Mouse (Mus musculus) hindbrain, embryonic 12.5 days (tissue): Measurements from ENCODE around the gene Nudt7. TPM values are rescaled to one million over a fixed set of nuclear protein-coding genes. Genes with fewer than 3 reads are reported as not detected.

Experiments used
- ATAC-seq: fragments of 200-750 bp; cut with Nextera tagmentation; 2 replicates; pipeline ENCODE4 v1.8.0; 2017; ENCODE audit warnings: moderate TSS enrichment; ENCODE audit not compliant: low FRiP score
- H3K27ac ChIP-seq: fragments of 300-500 bp; sonication (generic); 2 replicates; pipeline ENCODE4 v1.5.1; 2016; ENCODE audit warnings: mild to moderate bottlenecking
- H3K27me3 ChIP-seq: fragments of 300-500 bp; sonication (generic); 2 replicates; pipeline ENCODE4 v1.6.1; 2016; ENCODE audit warnings: mild to moderate bottlenecking
- H3K36me3 ChIP-seq: fragments of 300-500 bp; sonication (generic); 2 replicates; pipeline ENCODE4 v1.6.1; 2016; ENCODE audit warnings: mild to moderate bottlenecking
- H3K4me1 ChIP-seq: fragments of 300-500 bp; sonication (generic); 2 replicates; pipeline ENCODE4 v1.6.1; 2016
- H3K4me2 ChIP-seq: fragments of 300-500 bp; sonication (generic); replicated peaks from 2 replicates; pipeline ENCODE4 v1.6.1; 2016; ENCODE audit warnings: mild to moderate bottlenecking
- H3K4me3 ChIP-seq: fragments of 300-500 bp; sonication (generic); 2 replicates; pipeline ENCODE4 v1.5.1; 2016; ENCODE audit warnings: mild to moderate bottlenecking
- H3K9ac ChIP-seq: fragments of 300-500 bp; sonication (generic); 2 replicates; pipeline ENCODE4 v1.6.1; 2016; ENCODE audit warnings: mild to moderate bottlenecking, moderate library complexity
- H3K9me3 ChIP-seq: fragments of 300-500 bp; sonication (generic); replicated peaks from 2 replicates; pipeline ENCODE4 v1.6.1; 2016; ENCODE audit warnings: mild to moderate bottlenecking
- WGBS: fragments of 180-500 bp; shearing (Covaris S2); methylation state at CpG from one replicate; pipeline ENCODE4 v1.1.7; 2016; 5-methylcytosine and 5-hydroxymethylcytosine counted together
- polyA plus RNA-seq: library from polyadenylated mRNA; unstranded; fragments of >200 nt; fragmentation: Nextera tagmentation; extraction: Ambion mirVana; gene quantifications from 2 replicates; pipeline ENCODE4 v1.2.1, GENCODE M21; 2016

Gene Nudt7
- polyA plus RNA-seq, 1 experiment from 2014 or later: 10.2 TPM

DNA sequence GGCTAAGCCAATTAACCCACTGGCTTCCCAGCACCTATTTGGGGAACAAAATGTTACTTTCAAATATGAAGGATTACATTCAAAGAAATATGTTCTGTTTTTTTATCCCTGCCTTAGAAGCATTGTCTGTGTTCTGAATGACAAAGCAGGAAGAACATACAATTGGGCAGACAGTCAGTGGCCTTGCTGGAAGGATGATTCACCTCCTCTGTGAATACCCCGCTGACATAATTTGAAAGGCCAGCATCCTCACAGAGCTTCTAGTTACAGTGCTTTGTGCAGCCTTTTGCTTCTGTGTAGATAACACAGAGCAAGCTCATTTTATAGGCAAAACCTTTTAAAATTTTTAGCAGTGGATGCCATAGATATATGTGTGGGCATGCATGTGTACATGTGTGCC, 11.6 kb upstream of the Nudt7 start:
- 83% methylated on average over 1 of the region's 1 CpGs for WGBS
- no peak overlapping the region for H3K27ac ChIP-seq
- no peak for ATAC-seq
- H3K9me3 ChIP-seq: no peaks in the 10 kb centered on the region
- H3K36me3 ChIP-seq: no peaks in the 10 kb centered on the region
- no peak overlapping the region for H3K4me3 ChIP-seq
- H3K4me1 ChIP-seq: no peaks in the 10 kb centered on the region
- no peaks in the 10 kb centered on the region for H3K27me3 ChIP-seq
- H3K4me2 ChIP-seq: no peak overlapping the region
- no peak overlapping the region for H3K9ac ChIP-seq

DNA sequence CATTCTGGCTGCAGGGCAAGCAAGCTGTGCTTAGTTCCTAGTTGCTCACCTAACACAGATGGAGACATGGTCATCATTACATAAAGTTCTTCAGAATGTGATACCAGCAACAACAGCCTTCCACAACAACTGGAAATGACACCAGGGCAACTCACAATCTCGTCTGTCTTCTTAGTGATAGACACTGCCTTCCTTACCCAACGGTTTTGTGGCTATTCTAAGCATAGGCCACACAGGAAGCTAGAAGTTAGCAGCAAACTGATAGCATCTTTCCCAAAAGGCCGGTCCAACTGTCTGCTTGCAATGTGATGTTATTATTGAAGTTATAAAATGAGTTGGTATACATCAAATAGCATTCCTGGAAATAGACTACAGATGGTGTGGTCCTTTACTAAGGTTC, 9.7 kb upstream of the Nudt7 start:
- Histone ChIP-seq H3K27me3 (no peaks in the 10 kb centered on the region), H3K4me3 (no peak overlapping the region), H3K4me1 (no peaks in the 10 kb centered on the region), H3K9me3 (no peaks in the 10 kb centered on the region), H3K36me3 (no peaks in the 10 kb centered on the region), H3K4me2 (no peak overlapping the region), H3K9ac (no peak overlapping the region), H3K27ac (no peak overlapping the region)
- 70% methylated on average over 3 of the region's 3 CpGs for WGBS
- ATAC-seq: no peak

DNA sequence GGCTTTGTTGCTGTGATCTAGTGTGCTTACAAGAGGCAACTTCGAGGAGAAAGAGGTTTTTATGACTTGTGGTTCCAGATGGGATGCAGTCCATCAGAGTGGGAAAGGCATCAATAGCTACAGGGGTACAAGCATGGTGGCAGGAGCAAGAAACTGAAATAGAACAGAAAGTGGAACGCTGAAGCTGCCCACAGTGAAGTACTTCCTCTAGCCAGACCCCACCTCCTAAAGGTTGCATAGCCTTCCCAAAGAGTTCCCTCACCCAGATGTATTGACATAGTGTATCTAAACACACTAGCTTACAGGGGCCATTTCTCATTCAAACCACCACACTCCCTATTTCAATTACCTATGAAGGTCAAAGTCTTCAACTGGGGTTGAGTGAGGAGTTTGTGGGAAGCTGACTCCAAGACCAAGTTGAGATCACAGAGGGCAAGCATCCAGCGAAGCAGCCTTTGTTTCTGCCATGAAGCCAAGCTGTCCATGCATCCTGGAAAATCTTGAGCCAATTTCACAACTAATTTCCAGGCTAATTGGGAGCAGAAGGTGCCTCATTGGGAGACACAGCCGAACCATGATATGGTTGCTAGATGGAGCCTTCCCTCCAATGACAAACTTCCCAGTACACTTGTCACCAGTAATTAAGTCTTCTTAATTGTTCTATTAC, 9.1 kb upstream of the Nudt7 start:
- H3K9me3 ChIP-seq: no peaks in the 10 kb centered on the region
- H3K27ac ChIP-seq: no peak overlapping the region
- H3K9ac ChIP-seq: no peak overlapping the region
- no peaks in the 10 kb centered on the region for H3K36me3 ChIP-seq
- WGBS: 78% methylated on average over 4 of the region's 4 CpGs
- ATAC-seq: no peak
- H3K4me1 ChIP-seq: no peaks in the 10 kb centered on the region
- H3K27me3 ChIP-seq: no peaks in the 10 kb centered on the region
- no peak overlapping the region for H3K4me3 ChIP-seq
- no peak overlapping the region for H3K4me2 ChIP-seq

DNA sequence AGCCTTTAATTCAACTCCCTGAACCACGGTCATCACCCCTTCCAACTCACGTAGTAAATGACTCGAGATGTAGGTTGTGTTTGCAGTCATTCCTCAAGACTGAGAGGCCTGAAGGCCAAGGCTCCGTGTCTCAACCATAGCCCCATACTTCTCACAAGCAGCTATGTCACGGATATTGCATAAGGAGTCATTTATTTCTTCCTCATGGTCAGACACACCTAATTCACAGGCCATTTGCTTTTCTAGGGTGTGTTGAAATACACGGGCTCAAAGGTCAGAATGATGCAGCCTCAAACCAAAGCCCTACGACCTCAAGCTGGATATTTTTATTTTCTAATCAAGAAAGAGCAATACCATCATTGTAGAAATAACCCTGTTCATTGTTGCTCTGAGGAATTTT, 2.5 kb upstream of the Nudt7 start:
- Histone ChIP-seq H3K9ac (no peak overlapping the region), H3K9me3 (no peaks in the 10 kb centered on the region), H3K27me3 (no peaks in the 10 kb centered on the region), H3K4me2 (no peak overlapping the region), H3K27ac (no peak overlapping the region), H3K36me3 (no peaks in the 10 kb centered on the region), H3K4me3 (no peak overlapping the region), H3K4me1 (peaks cover 8% of the 10 kb centered on the region)
- no peak for ATAC-seq
- 87% methylated on average over 7 of the region's 7 CpGs for WGBS

DNA sequence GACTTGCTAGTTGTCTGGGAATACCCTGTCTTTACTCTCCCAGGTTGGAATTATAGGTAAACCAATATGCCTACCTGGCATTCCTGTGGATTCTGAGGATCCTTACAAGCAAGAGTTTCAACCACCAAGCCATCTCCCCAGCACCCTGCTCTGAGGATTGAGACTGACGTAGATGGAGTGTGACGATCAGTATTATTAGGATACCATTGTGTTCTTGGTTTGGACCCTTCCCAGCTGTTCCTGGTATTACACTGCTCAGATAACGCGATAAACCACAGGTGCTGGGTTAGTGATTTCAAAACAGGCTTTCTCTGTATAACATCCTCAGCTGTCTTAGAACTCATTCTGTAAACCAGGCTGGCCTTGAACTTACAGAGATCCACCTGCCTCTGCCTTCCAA, 1.9 kb upstream of the Nudt7 start:
- Histone ChIP-seq H3K9ac (no peak overlapping the region), H3K36me3 (no peaks in the 10 kb centered on the region), H3K27ac (no peak overlapping the region), H3K4me1 (peaks cover 8% of the 10 kb centered on the region), H3K9me3 (no peaks in the 10 kb centered on the region), H3K4me2 (no peak overlapping the region), H3K27me3 (no peaks in the 10 kb centered on the region), H3K4me3 (no peak overlapping the region)
- WGBS: 89% methylated on average over 4 of the region's 4 CpGs
- ATAC-seq: no peak

DNA sequence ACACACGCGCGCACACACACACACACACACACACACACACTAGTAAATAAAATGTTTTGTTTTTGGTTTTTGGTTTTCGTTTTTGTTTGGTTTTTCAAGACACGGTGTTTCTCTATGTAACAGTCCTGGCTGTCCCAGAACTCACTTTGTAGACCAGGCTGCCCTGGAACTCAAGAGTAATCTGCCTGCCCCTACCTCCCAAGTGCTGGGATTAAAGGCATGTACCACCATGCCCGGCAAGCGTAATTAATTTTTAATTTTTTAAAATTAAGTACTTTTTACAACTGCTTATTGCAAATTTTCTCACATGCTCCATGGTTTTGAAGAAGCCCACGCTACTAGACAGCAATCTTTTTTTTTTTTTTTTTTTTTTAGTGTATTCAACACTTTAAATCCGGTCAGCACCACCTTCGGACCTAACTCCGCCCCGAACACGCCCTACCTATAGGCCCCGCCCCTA, 277 bp upstream of the Nudt7 start:
- WGBS: 34% methylated on average over 14 of the region's 14 CpGs
- ATAC-seq: peak; percentile 57
- H3K9ac ChIP-seq: no peak overlapping the region

DNA sequence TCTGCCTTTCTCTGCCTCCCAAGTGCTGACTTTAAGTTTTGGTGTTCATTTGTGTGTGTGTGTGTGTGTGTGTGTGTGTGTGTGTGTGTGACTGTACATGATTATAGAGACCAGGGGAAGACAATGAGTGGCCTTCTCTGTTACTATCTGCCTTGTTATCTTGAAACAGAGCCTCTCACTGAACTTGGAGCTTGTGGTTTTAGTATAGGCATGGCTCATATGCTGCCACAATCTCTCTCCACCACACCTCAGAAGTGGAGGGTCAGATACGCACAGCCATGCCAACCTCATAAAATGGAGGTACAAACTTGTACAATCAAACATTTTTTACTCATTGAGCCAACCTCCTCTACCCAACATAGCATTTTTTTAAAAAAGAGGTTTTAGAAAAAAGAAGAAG, 3.4 kb downstream of the Nudt7 start:
- 100% methylated on average over 1 of the region's 1 CpGs for WGBS
- H3K4me1 ChIP-seq: peaks cover 8% of the 10 kb centered on the region

More for the DNA sequence above, 277 bp upstream of the Nudt7 start:
- Histone ChIP-seq H3K27me3 (no peaks in the 10 kb centered on the region), H3K4me1 (peaks cover 8% of the 10 kb centered on the region), H3K9me3 (no peaks in the 10 kb centered on the region), H3K27ac (no peak overlapping the region), H3K4me2 (peak overlapping the region; percentile 78), H3K4me3 (peak overlapping the region; percentile 47), H3K36me3 (no peaks in the 10 kb centered on the region)

DNA sequence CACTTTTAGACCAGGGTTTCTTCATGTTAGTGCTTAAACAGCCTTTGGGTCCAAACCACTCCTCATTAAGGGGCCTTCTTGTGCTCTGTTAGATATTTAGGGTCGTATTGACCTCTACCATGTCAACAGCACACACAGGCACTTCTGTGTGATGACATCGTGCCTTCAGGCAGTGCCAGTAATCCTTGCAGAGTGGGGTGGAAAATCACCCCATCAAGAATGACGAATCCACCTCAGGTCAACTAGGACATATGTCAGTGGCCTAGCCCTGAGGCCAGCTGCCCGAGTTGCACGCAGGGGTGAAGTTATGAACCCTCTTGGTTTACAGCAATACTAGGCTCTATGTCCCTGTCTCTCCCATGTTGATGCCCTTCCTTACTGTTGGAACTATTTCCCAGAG, 3.8 kb downstream of the Nudt7 start:
- Histone ChIP-seq H3K36me3 (no peaks in the 10 kb centered on the region), H3K27me3 (no peaks in the 10 kb centered on the region), H3K27ac (no peak overlapping the region), H3K4me1 (peaks cover 8% of the 10 kb centered on the region), H3K9me3 (no peaks in the 10 kb centered on the region), H3K4me2 (no peak overlapping the region), H3K9ac (no peak overlapping the region), H3K4me3 (no peak overlapping the region)
- no peak for ATAC-seq
- 76% methylated on average over 5 of the region's 5 CpGs for WGBS

More for the DNA sequence above, 3.4 kb downstream of the Nudt7 start:
- Histone ChIP-seq H3K9ac (no peak overlapping the region), H3K4me2 (no peak overlapping the region), H3K9me3 (no peaks in the 10 kb centered on the region), H3K36me3 (no peaks in the 10 kb centered on the region), H3K27me3 (no peaks in the 10 kb centered on the region), H3K4me3 (no peak overlapping the region), H3K27ac (no peak overlapping the region)
- ATAC-seq: no peak

DNA sequence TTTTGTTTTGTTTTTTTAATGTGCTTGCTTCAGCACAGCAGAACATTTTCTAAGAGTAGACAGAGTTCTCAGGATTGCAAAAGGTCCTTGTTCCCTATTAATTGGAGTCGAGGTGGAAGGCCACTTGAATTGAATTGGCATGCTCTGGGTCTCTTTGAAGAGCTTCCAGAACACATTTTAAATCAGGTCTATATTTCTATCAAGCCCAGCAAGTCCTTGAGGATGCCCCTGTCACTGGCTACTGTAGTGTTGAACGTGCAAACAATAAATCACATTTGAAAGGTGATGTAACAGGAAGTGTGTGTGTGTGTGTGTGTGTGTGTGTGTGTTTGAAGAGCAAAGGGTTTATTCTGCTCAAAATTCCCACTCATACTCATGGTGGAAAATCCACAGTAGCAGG, 7.1 kb downstream of the Nudt7 start:
- Histone ChIP-seq H3K9me3 (no peaks in the 10 kb centered on the region), H3K4me2 (no peak overlapping the region), H3K27ac (no peak overlapping the region), H3K4me3 (no peak overlapping the region), H3K9ac (no peak overlapping the region), H3K4me1 (no peaks in the 10 kb centered on the region), H3K27me3 (no peaks in the 10 kb centered on the region), H3K36me3 (no peaks in the 10 kb centered on the region)
- no peak for ATAC-seq
- WGBS: 83% methylated on average over 2 of the region's 2 CpGs

DNA sequence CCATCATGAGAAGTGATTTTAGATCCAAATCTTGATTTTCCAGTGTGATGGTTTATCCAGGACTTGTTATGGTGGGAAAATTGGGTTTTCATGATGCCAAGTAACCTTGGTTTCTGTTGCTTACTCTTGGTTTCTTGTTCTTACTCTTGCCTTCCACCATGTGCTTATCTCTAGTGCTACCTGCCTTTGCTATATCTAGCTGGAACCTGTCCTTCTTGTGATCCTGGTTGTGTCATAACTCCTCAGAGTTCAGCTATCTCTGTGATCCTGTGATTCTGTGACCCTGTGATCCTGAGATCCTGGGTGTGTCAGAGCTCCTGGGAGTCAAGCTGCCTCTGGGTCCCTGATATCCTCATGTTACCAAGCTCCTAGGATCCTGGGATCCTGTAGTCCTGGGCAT, 8.8 kb downstream of the Nudt7 start:
- Histone ChIP-seq H3K27me3 (no peaks in the 10 kb centered on the region), H3K27ac (no peak overlapping the region), H3K36me3 (no peaks in the 10 kb centered on the region), H3K9me3 (no peaks in the 10 kb centered on the region), H3K4me2 (no peak overlapping the region), H3K4me3 (no peak overlapping the region), H3K9ac (no peak overlapping the region), H3K4me1 (no peaks in the 10 kb centered on the region)
- no peak for ATAC-seq

DNA sequence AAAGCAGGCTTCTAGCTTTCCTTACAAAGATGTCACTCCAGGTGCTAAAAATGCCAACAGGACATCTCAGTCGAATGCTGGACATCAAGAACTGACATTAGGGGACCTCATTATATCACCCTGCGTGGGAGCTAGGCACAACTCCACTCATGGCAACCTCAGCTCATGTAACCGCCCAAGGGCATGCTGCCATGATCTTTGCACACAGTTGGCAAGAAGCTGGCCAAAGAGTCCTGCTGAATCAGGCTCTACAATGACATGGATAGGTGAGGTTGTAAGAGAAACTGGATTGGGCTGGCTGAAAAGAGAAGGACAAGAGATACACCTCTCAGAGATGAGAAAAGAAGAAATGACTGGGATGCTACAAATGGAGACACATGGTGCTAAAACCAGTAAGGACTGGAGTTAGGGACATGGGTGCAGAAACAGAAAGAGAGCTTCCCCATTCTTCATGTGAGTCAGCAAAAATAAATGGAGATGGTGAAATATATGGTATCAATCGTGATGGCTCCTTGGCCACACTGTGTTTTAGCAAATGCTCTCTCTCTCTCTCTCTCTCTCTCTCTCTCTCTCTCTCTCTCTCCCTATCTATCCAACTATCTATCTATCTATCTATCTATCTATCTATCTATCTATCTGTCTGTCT, 10.4 kb downstream of the Nudt7 start:
- Histone ChIP-seq H3K9ac (no peak overlapping the region), H3K4me1 (no peaks in the 10 kb centered on the region), H3K4me3 (no peak overlapping the region), H3K27ac (no peak overlapping the region), H3K27me3 (no peaks in the 10 kb centered on the region), H3K36me3 (peaks cover 3% of the 10 kb centered on the region; the same call in 1 of the 2 replicates), H3K9me3 (no peaks in the 10 kb centered on the region), H3K4me2 (no peak overlapping the region)
- 86% methylated on average over 4 of the region's 4 CpGs for WGBS
- no peak for ATAC-seq

DNA sequence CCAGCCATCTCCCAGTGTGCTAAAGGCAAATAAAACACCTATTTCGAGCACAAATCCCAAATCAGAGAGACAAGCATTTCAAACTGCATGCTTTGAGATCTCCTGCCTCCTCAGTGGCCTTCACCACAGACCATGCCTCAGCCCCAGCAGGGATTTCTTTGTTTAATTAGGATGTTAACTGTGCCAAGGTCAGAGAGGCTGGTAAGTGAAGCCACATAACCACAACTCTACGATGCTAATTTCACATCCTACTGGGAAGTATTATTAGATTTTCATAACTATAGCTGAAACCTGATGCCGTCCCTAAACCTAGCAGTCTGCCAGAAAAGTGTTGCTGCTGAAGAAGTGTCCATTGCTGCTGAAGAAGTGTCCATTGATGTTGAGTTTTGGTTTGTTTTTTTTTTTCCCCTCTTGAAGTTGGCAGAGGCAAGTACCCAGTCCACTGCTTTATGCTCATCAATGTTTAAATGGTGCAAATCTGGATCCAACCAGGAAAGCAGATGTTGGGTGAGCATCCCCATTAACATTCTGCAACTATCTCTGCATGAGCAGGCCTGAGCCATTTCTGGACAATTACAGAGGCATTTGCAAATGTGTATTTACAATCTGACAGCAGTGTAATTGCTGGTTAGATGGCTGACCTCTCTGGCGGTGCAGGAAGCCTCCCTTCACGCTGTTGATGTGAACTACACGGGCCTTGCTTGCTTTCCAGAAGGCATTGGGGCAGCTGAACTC, 20.1 kb downstream of the Nudt7 start:
- Histone ChIP-seq H3K9me3 (no peaks in the 10 kb centered on the region), H3K4me2 (no peak overlapping the region), H3K4me3 (no peak overlapping the region), H3K4me1 (no peaks in the 10 kb centered on the region), H3K27ac (no peak overlapping the region), H3K27me3 (no peaks in the 10 kb centered on the region), H3K9ac (no peak overlapping the region), H3K36me3 (no peaks in the 10 kb centered on the region)
- ATAC-seq: no peak
- 77% methylated on average over 6 of the region's 6 CpGs for WGBS
